Mouse (Mus musculus) MN1 (cell line): Measurements from ENCODE around the gene Clpb.
A peak's percentile ranks its signal among the peaks of the same experiment; 100 is the strongest.

Experiments used
- DNase-seq: peaks from one replicate; pipeline ENCODE4 v3.0.0-alpha.2; 2016; ENCODE audit warnings: low spot score

Clpb gene

GRCm38 (mm10) chr7:101676033-101676761 lies 12.8 kb downstream of the Clpb start:
- no peak for DNase-seq

- DNase-seq = no peak
These were observed 13.4 kb downstream of the Clpb start for GRCm38 (mm10) chr7:101676762-101677308.

- peak; percentile 86 for DNase-seq
These were observed 16.2 kb downstream of the Clpb start for GRCm38 (mm10) chr7:101679591-101679990.

- DNase-seq = no peak
These were observed 17.5 kb downstream of the Clpb start for GRCm38 (mm10) chr7:101680961-101681360.

GRCm38 (mm10) chr7:101681565-101682071 lies 18.2 kb downstream of the Clpb start:
- peak; percentile 76 for DNase-seq

GRCm38 (mm10) chr7:101682886-101683285 lies 19.5 kb downstream of the Clpb start:
- DNase-seq = no peak

GRCm38 (mm10) chr7:101683976-101684630 lies 20.7 kb downstream of the Clpb start:
- no peak for DNase-seq

- no peak for DNase-seq
These were observed 21.2 kb downstream of the Clpb start for GRCm38 (mm10) chr7:101684671-101685070.

GRCm38 (mm10) chr7:101687144-101687543 lies 23.7 kb downstream of the Clpb start:
- DNase-seq = no peak

GRCm38 (mm10) chr7:101690471-101690870 lies 27.0 kb downstream of the Clpb start:
- DNase-seq = no peak

- no peak for DNase-seq
These were observed 28.4 kb downstream of the Clpb start for GRCm38 (mm10) chr7:101691863-101692262.

- DNase-seq = no peak
These were observed 29.0 kb downstream of the Clpb start for GRCm38 (mm10) chr7:101692446-101692845.

GRCm38 (mm10) chr7:101695483-101695882 lies 32.0 kb downstream of the Clpb start:
- peak; percentile 50 for DNase-seq

GRCm38 (mm10) chr7:101696931-101697723 lies 33.7 kb downstream of the Clpb start:
- peak; percentile 90 for DNase-seq

GRCm38 (mm10) chr7:101700296-101700695 lies 36.9 kb downstream of the Clpb start:
- no peak for DNase-seq

GRCm38 (mm10) chr7:101702706-101703105 lies 39.3 kb downstream of the Clpb start:
- no peak for DNase-seq

GRCm38 (mm10) chr7:101709586-101709985 lies 46.2 kb downstream of the Clpb start:
- DNase-seq = no peak

- no peak for DNase-seq
These were observed 46.8 kb downstream of the Clpb start for GRCm38 (mm10) chr7:101710236-101710635.

GRCm38 (mm10) chr7:101713828-101714400 lies 50.5 kb downstream of the Clpb start:
- DNase-seq = peak; percentile 69

GRCm38 (mm10) chr7:101715041-101715551 lies 51.7 kb downstream of the Clpb start:
- no peak for DNase-seq

GRCm38 (mm10) chr7:101720356-101720755 lies 56.9 kb downstream of the Clpb start:
- DNase-seq = no peak

- peak; percentile 55 for DNase-seq
These were observed 61.6 kb downstream of the Clpb start for GRCm38 (mm10) chr7:101725081-101725480.
